Mouse (Mus musculus) layer of hippocampus, adult 8-10 months (tissue): ENCODE data around the gene Lrrc61. TPM values are rescaled to one million over a fixed set of nuclear protein-coding genes. Genes with fewer than 3 reads are reported as not detected.

Experiments used
- DNase-seq, 2 experiments: peaks; one replicate each; pipeline ENCODE4 v3.0.0; 2022; ENCODE audit warnings: low spot score in 2 of 2
- total RNA-seq, 4 experiments: library from RNA; stranded (reverse); gene quantifications; 2 replicates each; pipeline ENCODE4 v1.2.4; 2022

Gene Lrrc61
- total RNA-seq, 4 experiments from 2014 or later = 33.0 to 38.0 (median 35.2) TPM

- no peak for DNase-seq
Observed at GRCm38 (mm10) chr6:48546858-48547257, 7.7 kb upstream of the Lrrc61 start.

GRCm38 (mm10) chr6:48548314-48548713 is 6.3 kb upstream of the Lrrc61 start:
- DNase-seq = no peak

GRCm38 (mm10) chr6:48552918-48553317 is 1.7 kb upstream of the Lrrc61 start:
- DNase-seq = no peak

- DNase-seq = no peak
Observed at GRCm38 (mm10) chr6:48553819-48554218, 777 bp upstream of the Lrrc61 start.

GRCm38 (mm10) chr6:48555104-48555890 is 701 bp downstream of the Lrrc61 start:
- DNase-seq = peak; percentile 65 to 78

GRCm38 (mm10) chr6:48555956-48556355 is 1.4 kb downstream of the Lrrc61 start:
- no peak for DNase-seq

GRCm38 (mm10) chr6:48565693-48566310 is 11.2 kb downstream of the Lrrc61 start:
- DNase-seq = no peak

- DNase-seq = no peak
Observed at GRCm38 (mm10) chr6:48566312-48566711, 11.7 kb downstream of the Lrrc61 start.

GRCm38 (mm10) chr6:48568036-48568984 is 13.7 kb downstream of the Lrrc61 start:
- no peak for DNase-seq

GRCm38 (mm10) chr6:48569065-48569807 is 14.6 kb downstream of the Lrrc61 start:
- no peak for DNase-seq

GRCm38 (mm10) chr6:48572014-48572413 is 17.4 kb downstream of the Lrrc61 start:
- DNase-seq = no peak

- DNase-seq = no peak
Observed at GRCm38 (mm10) chr6:48572572-48573061, 18.0 kb downstream of the Lrrc61 start, which contains the start of gene Rarres2. TSS of gene Rarres2 (minus strand) at chr6:48572789.

- DNase-seq = no peak
Observed at GRCm38 (mm10) chr6:48573280-48573679, 18.7 kb downstream of the Lrrc61 start.

GRCm38 (mm10) chr6:48573981-48574380 is 19.4 kb downstream of the Lrrc61 start:
- no peak for DNase-seq

GRCm38 (mm10) chr6:48578736-48579135 is 24.1 kb downstream of the Lrrc61 start:
- no peak for DNase-seq

- no peak for DNase-seq
Observed at GRCm38 (mm10) chr6:48579215-48579648, 24.6 kb downstream of the Lrrc61 start.

GRCm38 (mm10) chr6:48581257-48581656 is 26.7 kb downstream of the Lrrc61 start:
- no peak for DNase-seq

GRCm38 (mm10) chr6:48582037-48582436 is 27.4 kb downstream of the Lrrc61 start:
- DNase-seq = no peak

GRCm38 (mm10) chr6:48589194-48589750 is 34.7 kb downstream of the Lrrc61 start, which contains the start of gene Gm45021:
TSS of gene Gm45021 (plus strand) at chr6:48589610.
- DNase-seq = no peak

- DNase-seq = no peak
Observed at GRCm38 (mm10) chr6:48591221-48591845, 36.7 kb downstream of the Lrrc61 start.
